Mouse (Mus musculus): ENCODE measurements around the gene Ehmt1.

The Ehmt1 gene

DNA sequence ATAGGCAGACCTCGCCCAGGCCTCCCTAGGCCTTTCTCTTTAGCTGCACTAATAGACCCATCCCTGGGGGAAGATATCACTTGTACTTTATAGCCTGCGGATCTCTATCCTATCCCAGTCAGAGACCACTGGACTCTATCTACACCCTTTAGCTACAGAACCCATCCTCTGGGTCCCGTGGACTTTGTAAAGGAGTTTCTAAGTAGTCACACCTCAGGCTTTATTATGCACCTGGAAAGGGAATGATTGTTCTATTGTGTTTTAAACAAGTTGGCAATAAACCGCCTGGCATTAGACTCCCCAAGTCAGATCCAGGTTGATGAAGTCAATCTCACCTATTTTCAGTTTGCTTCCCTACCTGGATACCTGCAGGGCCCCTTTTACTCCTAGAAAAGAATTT lies 7.2 kb downstream of the Ehmt1 start:
- DNase-seq (ENCODE audit: low read depth, low spot score), result peak; percentile 87

DNA sequence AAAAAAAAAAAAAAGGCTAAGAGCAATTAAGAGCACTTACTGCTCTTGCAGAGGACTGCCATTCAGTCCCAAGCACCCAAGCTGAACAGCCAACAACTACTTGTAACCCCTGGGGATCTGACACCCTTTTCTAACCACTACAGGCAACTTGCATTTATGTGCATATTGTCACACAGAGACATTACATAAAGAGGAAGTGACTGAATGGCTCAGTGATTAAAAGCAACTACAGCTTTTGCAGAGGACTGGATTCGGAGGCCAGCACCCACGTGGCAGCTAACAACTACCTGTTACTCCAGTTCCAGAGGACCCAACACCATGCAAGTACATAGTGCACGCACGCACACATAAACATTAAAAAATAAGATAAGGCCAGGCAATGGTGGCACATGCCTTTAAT lies 8.9 kb downstream of the Ehmt1 start:
- DNase-seq (ENCODE audit: low read depth, low spot score), result peak; percentile 33

GRCm38 (mm10) chr2:24905653-24906155 lies 13.7 kb downstream of the Ehmt1 start:
- DNase-seq (ENCODE audit: low read depth, low spot score), result no peak

DNA sequence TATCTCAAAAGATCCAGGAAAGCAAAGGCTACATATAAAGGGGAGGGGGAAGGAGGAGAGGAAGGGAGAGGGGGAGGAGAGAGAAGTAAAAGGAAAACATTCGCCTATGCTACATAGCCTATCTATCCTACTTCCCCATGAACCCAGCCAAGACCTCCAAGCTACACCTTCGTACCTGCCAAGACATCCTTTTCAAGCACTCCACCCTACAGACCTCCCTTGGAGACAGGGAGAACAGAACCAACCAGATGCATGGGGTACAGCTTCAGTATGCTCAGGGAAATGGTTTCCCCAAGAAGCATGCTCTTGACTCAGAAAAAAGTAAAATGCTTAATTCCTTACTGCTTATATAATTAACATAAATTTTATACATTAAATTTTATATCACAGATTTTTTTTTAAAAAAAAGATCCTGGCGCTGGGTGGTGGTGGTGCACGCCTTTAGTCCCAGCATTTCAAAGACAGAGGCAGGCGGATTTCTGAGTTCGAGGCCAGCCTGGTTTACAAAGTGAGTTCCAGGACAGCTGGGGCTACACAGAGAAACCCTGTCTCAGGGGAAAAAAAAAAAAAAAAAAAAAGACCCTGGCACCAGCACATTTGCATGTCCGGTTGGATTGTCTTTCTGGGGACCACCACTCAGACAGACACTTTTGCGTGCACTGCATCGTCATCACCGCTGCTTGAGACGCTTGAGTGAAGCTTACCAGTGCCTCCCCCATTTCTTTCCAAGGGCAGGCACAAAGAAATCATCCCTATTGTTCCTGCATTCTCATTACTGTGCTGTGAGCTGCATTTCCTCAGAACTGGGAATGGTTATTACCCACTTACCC lies 14.4 kb downstream of the Ehmt1 start:
- DNase-seq (ENCODE audit: low read depth, low spot score), result no peak

DNA sequence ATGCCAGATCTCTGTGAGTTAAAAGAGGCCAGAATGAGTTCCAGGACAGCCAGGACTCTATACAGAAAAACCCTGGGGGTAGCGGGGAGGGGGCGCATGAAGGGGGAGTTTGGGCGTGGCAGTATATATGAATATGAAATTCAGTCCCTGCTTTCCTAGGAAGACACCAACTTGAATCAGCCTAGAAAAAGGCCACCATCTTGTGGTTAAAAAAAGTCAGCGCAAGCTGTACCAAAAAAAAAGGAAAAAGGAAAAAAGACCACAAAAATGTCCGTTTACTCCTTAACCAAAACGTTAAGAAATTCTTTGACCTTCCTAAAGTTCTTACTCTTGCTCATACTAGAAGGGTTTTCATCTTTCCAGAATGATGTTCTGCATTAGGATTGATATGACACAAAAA lies 16.4 kb downstream of the Ehmt1 start:
- DNase-seq (ENCODE audit: low read depth, low spot score), result no peak

DNA sequence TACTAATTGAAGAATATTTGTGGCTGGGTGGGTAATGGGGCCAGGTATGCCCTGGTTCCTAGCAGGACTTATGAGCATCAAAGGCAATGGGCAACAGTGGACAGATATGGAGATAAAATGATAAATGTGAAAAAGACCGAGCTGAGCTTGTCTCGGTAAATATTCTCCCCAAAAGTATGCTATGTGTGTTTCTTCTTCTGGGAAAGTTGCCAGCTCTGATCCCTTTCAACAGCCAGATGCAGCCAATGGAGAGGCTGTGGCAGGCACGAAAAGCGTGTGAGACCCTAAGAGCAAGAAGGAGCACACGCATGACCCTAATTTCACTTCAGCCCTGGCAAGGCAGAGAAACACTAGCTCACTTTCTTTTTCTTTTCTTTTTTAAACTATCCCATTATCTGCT lies 18.4 kb downstream of the Ehmt1 start:
- no peak for DNase-seq (ENCODE audit: low read depth, low spot score)

DNA sequence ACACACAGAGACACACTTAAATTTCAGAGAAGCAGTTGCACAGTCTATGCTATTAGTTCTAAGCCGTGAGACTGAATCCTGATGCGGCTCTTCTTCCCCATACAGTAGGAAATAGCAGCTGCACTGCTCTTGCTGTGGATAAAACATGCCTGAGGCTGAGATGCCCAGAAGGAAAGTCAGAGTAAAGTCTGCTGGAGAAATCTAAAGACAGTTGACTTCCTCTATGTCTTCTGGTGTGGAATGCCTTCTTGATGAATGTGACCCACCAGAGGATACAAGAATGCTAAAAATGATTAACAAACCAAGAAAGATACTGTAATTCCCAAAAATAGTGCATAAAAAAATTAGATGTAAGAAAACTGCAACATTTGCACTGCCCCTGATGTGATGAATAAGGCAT lies 20.1 kb downstream of the Ehmt1 start:
- no peak for DNase-seq (ENCODE audit: low read depth, low spot score)

- DNase-seq (ENCODE audit: low read depth, low spot score), result no peak
Observed at GRCm38 (mm10) chr2:24896761-24897160, 22.7 kb downstream of the Ehmt1 start.

DNA sequence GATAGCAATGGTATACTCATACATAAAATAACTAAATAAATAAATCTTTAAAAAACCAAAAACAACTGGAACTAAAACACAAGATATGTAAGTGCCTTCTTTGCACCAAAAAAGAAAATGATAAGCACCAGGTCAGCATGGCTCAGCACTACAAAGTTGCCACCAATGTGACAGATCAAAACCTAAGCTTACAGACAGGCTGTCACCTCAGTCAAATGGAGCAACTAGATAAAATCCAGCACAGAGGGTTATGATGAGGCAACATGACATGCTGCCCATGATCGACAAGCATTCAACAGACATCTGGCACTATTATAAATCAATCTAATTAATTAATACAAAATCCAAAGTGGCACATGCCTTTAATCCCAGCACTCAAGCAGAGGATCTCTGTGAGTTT lies 25.2 kb downstream of the Ehmt1 start:
- DNase-seq (ENCODE audit: low read depth, low spot score), result no peak

DNA sequence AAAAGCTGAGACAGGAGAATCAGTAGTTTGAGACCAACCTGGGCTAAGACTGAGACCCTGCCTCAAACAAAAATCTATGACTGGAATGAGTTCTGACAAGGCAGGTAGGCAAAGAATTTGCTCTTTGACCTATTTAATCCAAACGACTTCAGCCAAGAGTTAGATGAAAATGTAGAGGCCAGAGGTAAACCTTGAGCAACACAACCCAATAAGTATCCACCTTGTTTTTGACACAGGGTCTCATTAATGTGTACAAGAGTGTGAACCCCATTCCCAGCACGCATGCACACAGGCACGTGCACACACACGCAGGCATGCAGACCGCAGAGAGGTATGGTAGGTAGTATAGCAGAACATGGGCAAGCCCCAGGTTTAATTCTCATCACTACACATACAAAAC lies 27.1 kb downstream of the Ehmt1 start:
- no peak for DNase-seq (ENCODE audit: low read depth, low spot score)

- peak; percentile 13 for DNase-seq (ENCODE audit: low read depth, low spot score)
Observed at GRCm38 (mm10) chr2:24890541-24891447, 28.6 kb downstream of the Ehmt1 start.

GRCm38 (mm10) chr2:24888895-24889294 lies 30.5 kb downstream of the Ehmt1 start:
- DNase-seq (ENCODE audit: low read depth, low spot score), result peak; percentile 32

- DNase-seq (ENCODE audit: low read depth, low spot score), result no peak
Observed at GRCm38 (mm10) chr2:24880686-24881085, 38.7 kb downstream of the Ehmt1 start.

- no peak for DNase-seq (ENCODE audit: low read depth, low spot score)
Observed at GRCm38 (mm10) chr2:24870952-24871351, 48.5 kb downstream of the Ehmt1 start.

DNA sequence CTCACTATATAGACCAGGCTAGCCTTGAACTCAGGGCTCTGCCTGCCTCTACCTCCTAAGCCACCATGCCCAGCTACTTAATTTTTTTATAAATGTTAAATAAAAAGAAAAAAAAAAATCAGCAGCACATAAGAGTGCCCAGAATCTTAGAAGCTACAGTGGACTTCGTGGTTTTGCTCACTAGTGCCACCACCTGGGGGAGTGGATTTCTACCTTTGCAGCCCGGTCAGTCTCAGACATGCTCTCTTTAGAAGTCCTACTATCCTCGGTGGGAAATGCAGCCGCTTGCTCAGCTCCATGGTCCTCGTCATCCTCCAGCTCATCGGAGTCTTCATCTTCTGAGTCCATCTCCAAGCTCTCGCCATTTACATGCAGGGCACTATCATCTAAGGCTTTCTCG lies 56.4 kb downstream of the Ehmt1 start:
- peak; percentile 58 for DNase-seq (ENCODE audit: low read depth, low spot score)

DNA sequence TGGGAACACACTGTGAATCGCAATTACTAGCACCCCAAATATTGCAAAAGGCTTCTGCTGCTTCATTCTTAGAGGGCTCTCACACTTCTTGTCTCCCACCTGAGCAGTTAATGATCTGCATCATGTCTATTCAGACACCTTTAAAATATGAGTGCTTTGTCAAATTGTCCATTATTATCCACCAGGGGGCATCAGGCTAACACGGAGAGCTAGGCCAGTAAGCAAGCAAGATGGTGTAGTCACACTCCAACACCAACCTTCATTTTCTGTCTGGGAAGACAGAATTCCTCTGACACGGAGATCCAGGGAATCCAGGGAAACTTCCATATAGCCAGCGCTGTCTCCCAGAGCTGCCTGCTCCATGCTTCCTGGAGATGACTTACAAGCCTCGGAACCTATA lies 67.0 kb downstream of the Ehmt1 start:
- peak; percentile 57 for DNase-seq (ENCODE audit: low read depth, low spot score)

DNA sequence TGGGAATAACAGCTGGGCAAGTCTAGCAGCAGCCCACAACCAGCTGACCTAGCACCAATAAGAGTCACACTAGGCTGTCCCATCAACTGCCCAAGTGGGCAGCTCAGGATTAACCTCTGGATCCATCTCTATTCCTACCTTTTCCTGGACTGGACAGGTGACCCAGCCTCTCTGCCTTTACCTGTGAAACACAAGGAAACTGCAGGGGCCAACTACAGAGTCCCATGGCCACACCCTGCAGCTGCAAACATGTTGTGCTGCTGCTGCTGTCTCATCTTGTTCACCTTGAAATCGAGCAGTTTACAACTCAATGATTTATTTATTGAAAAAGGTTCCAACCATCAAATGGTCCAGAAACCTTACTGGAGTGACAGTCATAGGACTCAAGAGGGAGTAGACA lies 72.9 kb downstream of the Ehmt1 start:
- DNase-seq (ENCODE audit: low read depth, low spot score), result no peak

- DNase-seq (ENCODE audit: low read depth, low spot score), result no peak
Observed at GRCm38 (mm10) chr2:24845256-24845655, 74.2 kb downstream of the Ehmt1 start.

DNA sequence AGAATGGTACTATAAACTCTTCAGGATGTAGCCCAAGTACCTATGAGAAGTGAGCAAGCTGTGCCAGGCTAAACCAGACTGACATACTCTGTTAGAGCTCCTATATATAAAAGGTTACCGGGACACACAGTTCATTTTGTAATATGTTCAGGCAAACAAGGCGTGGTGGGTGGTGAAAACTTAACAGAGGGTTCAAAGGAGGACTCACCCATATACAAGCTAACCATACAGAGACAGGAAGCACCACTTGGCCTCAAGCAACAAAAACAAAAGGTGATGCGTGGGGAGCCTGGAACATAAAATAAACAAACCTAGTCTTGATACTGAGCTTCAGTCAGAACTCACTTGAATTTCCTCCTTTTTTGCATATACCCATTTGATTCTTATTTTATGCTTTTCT lies 88.8 kb downstream of the Ehmt1 start:
- DNase-seq (ENCODE audit: low read depth, low spot score), result no peak

- DNase-seq (ENCODE audit: low read depth, low spot score), result no peak
Observed at GRCm38 (mm10) chr2:24809746-24810145, 109.7 kb downstream of the Ehmt1 start.

- DNase-seq (ENCODE audit: low read depth, low spot score), result no peak
Observed at GRCm38 (mm10) chr2:24807691-24808090, 111.7 kb downstream of the Ehmt1 start.

DNA sequence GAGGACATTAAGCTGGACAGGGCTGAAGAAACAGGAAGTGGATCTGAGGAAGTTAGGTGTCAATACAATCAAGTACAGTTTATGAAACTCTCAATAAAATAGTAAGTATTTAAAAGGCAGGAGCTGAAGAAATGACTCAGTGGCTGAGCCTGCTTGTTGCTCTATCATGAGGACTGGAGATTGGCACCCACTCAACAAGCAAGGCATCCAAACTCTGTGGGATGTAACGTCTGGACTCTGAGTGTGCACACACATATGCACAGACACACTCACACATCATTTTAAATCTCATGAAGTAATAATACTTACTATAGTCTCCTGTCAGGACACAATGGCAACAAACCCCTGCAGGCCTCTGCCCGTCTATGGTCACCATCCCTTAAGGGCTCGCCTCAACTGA lies 112.4 kb downstream of the Ehmt1 start:
- DNase-seq (ENCODE audit: low read depth, low spot score), result no peak

GRCm38 (mm10) chr2:24806143-24806542 lies 113.3 kb downstream of the Ehmt1 start:
- no peak for DNase-seq (ENCODE audit: low read depth, low spot score)
